Mouse (Mus musculus): ENCODE data around the gene Gm20388. TPM values are rescaled to one million over a fixed set of nuclear protein-coding genes. Genes with fewer than 3 reads are reported as not detected.
A peak's percentile ranks its signal among the peaks of the same experiment; 100 is the strongest.

Gene Gm20388
- polyA plus RNA-seq, 1 experiment from 2014 or later = 1.7 TPM

- H3K27me3 ChIP-seq (ENCODE audit: insufficient read depth, poor library complexity, severe bottlenecking) = peaks cover 100% of the 10 kb centered on the region
- no peaks in the 10 kb centered on the region for H3K9me3 ChIP-seq
- peak overlapping the region; percentile 89 for H3K27ac ChIP-seq
- peaks cover 72% of the 10 kb centered on the region for H3K4me1 ChIP-seq (replicated peaks)
- peak; percentile 49 for DNase-seq (ENCODE audit: low spot score)
- H3K4me3 ChIP-seq = peak overlapping the region; percentile 74
- under 1% methylated on average over 35 of the region's 35 CpGs for WGBS
- no peaks in the 10 kb centered on the region for H3K36me3 ChIP-seq
Observed at GRCm38 (mm10) chr8:122677481-122678021, 2766.9 kb downstream of the Gm20388 start.

GRCm38 (mm10) chr8:122678061-122678895 is 2767.6 kb downstream of the Gm20388 start:
- Histone ChIP-seq H3K36me3 (no peaks in the 10 kb centered on the region), H3K4me3 (peak overlapping the region; percentile 74), H3K27ac (peak overlapping the region; percentile 89), H3K27me3 (ENCODE audit: insufficient read depth, poor library complexity, severe bottlenecking) (peaks cover 99% of the 10 kb centered on the region), H3K9me3 (no peaks in the 10 kb centered on the region), H3K4me1 (replicated peaks) (peaks cover 72% of the 10 kb centered on the region)
- DNase-seq (ENCODE audit: low spot score) = peak; percentile 84
- under 1% methylated on average over 127 of the region's 127 CpGs for WGBS

- no peak for DNase-seq (ENCODE audit: low spot score)
- peaks cover 72% of the 10 kb centered on the region for H3K4me1 ChIP-seq (replicated peaks)
- peak overlapping the region; percentile 74 for H3K4me3 ChIP-seq
- H3K27me3 ChIP-seq (ENCODE audit: insufficient read depth, poor library complexity, severe bottlenecking) = peaks cover 94% of the 10 kb centered on the region
- 1% methylated on average over 14 of the region's 14 CpGs for WGBS
- no peaks in the 10 kb centered on the region for H3K9me3 ChIP-seq
- H3K27ac ChIP-seq = peak overlapping the region; percentile 89; the same call in 1 of the 2 replicates
- no peaks in the 10 kb centered on the region for H3K36me3 ChIP-seq
Observed at GRCm38 (mm10) chr8:122678896-122679210, 2768.2 kb downstream of the Gm20388 start.

GRCm38 (mm10) chr8:122679325-122679920 is 2768.8 kb downstream of the Gm20388 start:
- H3K27ac ChIP-seq = peak overlapping the region; percentile 56; the same call in 1 of the 2 replicates
- 28% methylated on average over 11 of the region's 11 CpGs for WGBS
- H3K4me1 ChIP-seq (replicated peaks) = peaks cover 66% of the 10 kb centered on the region
- H3K4me3 ChIP-seq = peak overlapping the region; percentile 74
- H3K27me3 ChIP-seq (ENCODE audit: insufficient read depth, poor library complexity, severe bottlenecking) = peaks cover 89% of the 10 kb centered on the region
- no peak for DNase-seq (ENCODE audit: low spot score)
- no peaks in the 10 kb centered on the region for H3K36me3 ChIP-seq
- no peaks in the 10 kb centered on the region for H3K9me3 ChIP-seq

GRCm38 (mm10) chr8:122680171-122680570 is 2769.5 kb downstream of the Gm20388 start:
- 40% methylated on average over 7 of the region's 7 CpGs for WGBS
- no peaks in the 10 kb centered on the region for H3K9me3 ChIP-seq
- peaks cover 59% of the 10 kb centered on the region for H3K4me1 ChIP-seq (replicated peaks)
- peaks cover 85% of the 10 kb centered on the region for H3K27me3 ChIP-seq (ENCODE audit: insufficient read depth, poor library complexity, severe bottlenecking)
- no peak for DNase-seq (ENCODE audit: low spot score)
- H3K36me3 ChIP-seq = no peaks in the 10 kb centered on the region
- no peak overlapping the region for H3K4me3 ChIP-seq
- H3K27ac ChIP-seq = no peak overlapping the region

- Histone ChIP-seq H3K27ac (no peak overlapping the region), H3K27me3 (ENCODE audit: insufficient read depth, poor library complexity, severe bottlenecking) (peaks cover 85% of the 10 kb centered on the region)
- WGBS = 94% methylated on average over 11 of the region's 11 CpGs
Observed at GRCm38 (mm10) chr8:122682820-122683219, 2772.2 kb downstream of the Gm20388 start.

GRCm38 (mm10) chr8:122685097-122685861 is 2774.6 kb downstream of the Gm20388 start:
- H3K27me3 ChIP-seq (ENCODE audit: insufficient read depth, poor library complexity, severe bottlenecking) = peaks cover 67% of the 10 kb centered on the region
- DNase-seq (ENCODE audit: low spot score) = no peak
- H3K9me3 ChIP-seq = no peaks in the 10 kb centered on the region
- H3K4me3 ChIP-seq = no peak overlapping the region
- H3K36me3 ChIP-seq = no peaks in the 10 kb centered on the region
- no peak overlapping the region for H3K27ac ChIP-seq
- 73% methylated on average over 19 of the region's 19 CpGs for WGBS
- H3K4me1 ChIP-seq (replicated peaks) = peaks cover 9% of the 10 kb centered on the region

More at GRCm38 (mm10) chr8:122682820-122683219, 2772.2 kb downstream of the Gm20388 start:
- H3K4me1 ChIP-seq (replicated peaks) = peaks cover 33% of the 10 kb centered on the region
- no peak overlapping the region for H3K4me3 ChIP-seq
- H3K36me3 ChIP-seq = no peaks in the 10 kb centered on the region
- DNase-seq (ENCODE audit: low spot score) = no peak
- no peaks in the 10 kb centered on the region for H3K9me3 ChIP-seq

GRCm38 (mm10) chr8:122686879-122687278 is 2776.2 kb downstream of the Gm20388 start:
- Histone ChIP-seq H3K4me1 (replicated peaks) (peaks cover 3% of the 10 kb centered on the region; the same call in 1 of the 2 replicates), H3K27ac (no peak overlapping the region), H3K9me3 (no peaks in the 10 kb centered on the region), H3K27me3 (ENCODE audit: insufficient read depth, poor library complexity, severe bottlenecking) (peaks cover 51% of the 10 kb centered on the region), H3K36me3 (no peaks in the 10 kb centered on the region), H3K4me3 (no peak overlapping the region)
- WGBS = 78% methylated on average over 9 of the region's 9 CpGs
- no peak for DNase-seq (ENCODE audit: low spot score)

GRCm38 (mm10) chr8:122689315-122689714 is 2778.7 kb downstream of the Gm20388 start:
- WGBS = 86% methylated on average over 1 of the region's 1 CpGs
- Histone ChIP-seq H3K4me1 (replicated peaks) (peaks cover 15% of the 10 kb centered on the region), H3K27ac (no peak overlapping the region), H3K36me3 (no peaks in the 10 kb centered on the region), H3K27me3 (ENCODE audit: insufficient read depth, poor library complexity, severe bottlenecking) (peaks cover 48% of the 10 kb centered on the region), H3K9me3 (no peaks in the 10 kb centered on the region), H3K4me3 (no peak overlapping the region)
- DNase-seq (ENCODE audit: low spot score) = no peak

GRCm38 (mm10) chr8:122691018-122691417 is 2780.4 kb downstream of the Gm20388 start:
- Histone ChIP-seq H3K36me3 (no peaks in the 10 kb centered on the region), H3K27me3 (ENCODE audit: insufficient read depth, poor library complexity, severe bottlenecking) (peaks cover 40% of the 10 kb centered on the region), H3K27ac (no peak overlapping the region), H3K9me3 (no peaks in the 10 kb centered on the region), H3K4me3 (no peak overlapping the region), H3K4me1 (replicated peaks) (peaks cover 31% of the 10 kb centered on the region)
- WGBS = 89% methylated on average over 6 of the region's 6 CpGs
- DNase-seq (ENCODE audit: low spot score) = no peak

- DNase-seq (ENCODE audit: low spot score) = no peak
- peaks cover 31% of the 10 kb centered on the region for H3K27me3 ChIP-seq (ENCODE audit: insufficient read depth, poor library complexity, severe bottlenecking)
- peaks cover 35% of the 10 kb centered on the region for H3K4me1 ChIP-seq (replicated peaks)
- H3K27ac ChIP-seq = peak overlapping the region; percentile 53; the same call in 1 of the 2 replicates
- no peak overlapping the region for H3K4me3 ChIP-seq
- H3K36me3 ChIP-seq = no peaks in the 10 kb centered on the region
- H3K9me3 ChIP-seq = no peaks in the 10 kb centered on the region
- 81% methylated on average over 8 of the region's 8 CpGs for WGBS
Observed at GRCm38 (mm10) chr8:122692152-122692551, 2781.5 kb downstream of the Gm20388 start.

GRCm38 (mm10) chr8:122695438-122696042 is 2784.9 kb downstream of the Gm20388 start:
- peaks cover 21% of the 10 kb centered on the region; the same call in 1 of the 2 replicates for H3K27me3 ChIP-seq (ENCODE audit: insufficient read depth, poor library complexity, severe bottlenecking)
- no peak overlapping the region for H3K4me3 ChIP-seq
- 48% methylated on average over 7 of the region's 7 CpGs for WGBS
- H3K27ac ChIP-seq = no peak overlapping the region
- H3K9me3 ChIP-seq = no peaks in the 10 kb centered on the region
- H3K36me3 ChIP-seq = no peaks in the 10 kb centered on the region
- DNase-seq (ENCODE audit: low spot score) = no peak
- peaks cover 57% of the 10 kb centered on the region for H3K4me1 ChIP-seq (replicated peaks)

Measured in hindbrain, embryonic 10.5 days (tissue).